Mouse (Mus musculus) liver, embryonic 14.5 days (tissue): Measurements from ENCODE around the gene Sufu.

Source experiments
- CTCF ChIP-seq: IDR thresholded peaks from 2 replicates; pipeline ENCODE4 v1.5.1; 2016; ENCODE audit warnings: antibody characterized with exemption, low read depth, control low read depth
- EP300 ChIP-seq: IDR thresholded peaks from 2 replicates; pipeline ENCODE4 v1.6.1; 2016; ENCODE audit warnings: antibody characterized with exemption, low read depth

GRCm38 (mm10) chr19:46356701-46357138 lies 40.0 kb upstream of the Sufu start:
- TF ChIP-seq CTCF (no peak), EP300 (no peak)
